Mouse (Mus musculus) gastrocnemius, postnatal 36 days (tissue): ENCODE results near the gene Arl14. TPM values are rescaled to one million over a fixed set of nuclear protein-coding genes. Genes with fewer than 3 reads are reported as not detected.
"Not testable (repeated sequence)": the region's sequence is repeated elsewhere in the genome, so short reads cannot be mapped to it uniquely, and the experiment has no call there.

Experiments used
- DNase-seq, 2 experiments: peaks; one replicate each; pipeline ENCODE4 v3.0.0; 2022
- intact Hi-C: fragments of 180-260 bp; cut with DNase I; formaldehyde crosslinking; loops from one replicate; pipeline ENCODE4 v1.15.1; 2025
- total RNA-seq, 2 experiments: library from RNA; stranded (reverse); gene quantifications; 2 replicates each; pipeline ENCODE4 v1.2.3; 2021

Gene Arl14
- total RNA-seq, 2 experiments from 2014 or later, result not detected

- peak in 1 of 2 experiments; percentile 15 for DNase-seq
- intact Hi-C loops, result loop anchor here (1.0 kb wide), 1 partner anchor 225 kb away; no protein-coding TSS in a partner anchor
These were observed 35.0 kb downstream of the Arl14 start for GRCm38 (mm10) chr3:69257049-69257699.

- intact Hi-C loops, result no loop called here
- no peak for DNase-seq
These were observed 40.9 kb downstream of the Arl14 start for GRCm38 (mm10) chr3:69263010-69263643.

- DNase-seq, intact Hi-C loops: not testable (repeated sequence)
These were observed 42.1 kb downstream of the Arl14 start for GRCm38 (mm10) chr3:69264299-69264698.

GRCm38 (mm10) chr3:69271812-69272211 is 49.6 kb downstream of the Arl14 start:
- intact Hi-C loops, result no loop called here

More at GRCm38 (mm10) chr3:69271812-69272211, 49.6 kb downstream of the Arl14 start:
- peak; percentile 33 to 42 for DNase-seq

Other genes with a start within 250 kb of the Arl14 start
- 1 to 10 TPM; 2.6 to 3.9 TPM for gene Ift80, start 217.8 kb upstream of the Arl14 start, total RNA-seq
- gene Smc4, start 217.7 kb upstream of the Arl14 start, total RNA-seq, result 1 to 10 TPM; 7.6 to 9.0 TPM
- 1 to 10 TPM in 1 of 2 experiments, under 1 TPM in 1; 0.91 to 1.4 TPM for gene Trim59, start 177.7 kb upstream of the Arl14 start, total RNA-seq
- 100 to 1,000 TPM; 103 to 111 TPM for gene Kpna4, start 95.3 kb upstream of the Arl14 start, total RNA-seq
- 10 to 100 TPM; 71.0 to 77.5 TPM for gene Ppm1l, start 94.4 kb downstream of the Arl14 start, total RNA-seq